Mouse (Mus musculus) adrenal gland, postnatal 14 days (tissue): ENCODE data around the gene Gm49366. TPM values are rescaled to one million over a fixed set of nuclear protein-coding genes. Genes with fewer than 3 reads are reported as not detected.
"Not testable (repeated sequence)": the region's sequence is repeated elsewhere in the genome, so short reads cannot be mapped to it uniquely, and the experiment has no call there.

ENCODE experiments used
- DNase-seq: peaks from one replicate; pipeline ENCODE4 v3.0.0; 2021; ENCODE audit warnings: mixed read lengths
- long read RNA-seq, 2 experiments: library from polyadenylated mRNA; stranded (forward); transcript quantifications; one replicate each; pipeline ENCODE4 v2.0.0; 2021
- total RNA-seq: library from RNA; stranded (reverse); gene quantifications from 2 replicates; pipeline ENCODE4 v1.2.3, GENCODE M21; 2021

The Gm49366 gene
- total RNA-seq, result not detected in 2 replicates
- long read RNA-seq, experiment 1, partial matches to known transcripts, result 0 of 1 reads
- long read RNA-seq, experiment 1, other reads (novel, unspliced or antisense), result 1 of 1 reads
- long read RNA-seq, experiment 2, partial matches to known transcripts, result 0 of 1 reads
- long read RNA-seq, experiment 2, other reads (novel, unspliced or antisense), result 1 of 1 reads

- DNase-seq, result peak; percentile 64
Observed at GRCm38 (mm10) chr12:84038691-84039111, at the start of gene Gm49366. Gene Gm49366, plus strand, starts transcription at chr12:84038935.

- DNase-seq, result no peak
Observed at GRCm38 (mm10) chr12:83989378-83989777, 49.4 kb upstream of the Gm49366 start.

GRCm38 (mm10) chr12:83997221-83997620 is 41.5 kb upstream of the Gm49366 start:
- no peak for DNase-seq

GRCm38 (mm10) chr12:83998341-83999107 is 40.2 kb upstream of the Gm49366 start:
- no peak for DNase-seq

GRCm38 (mm10) chr12:83999237-83999636 is 39.5 kb upstream of the Gm49366 start:
- peak; percentile 81 for DNase-seq

- no peak for DNase-seq
Observed at GRCm38 (mm10) chr12:84000418-84000817, 38.3 kb upstream of the Gm49366 start.

- no peak for DNase-seq
Observed at GRCm38 (mm10) chr12:84003866-84004265, 34.9 kb upstream of the Gm49366 start.

- DNase-seq, result no peak
Observed at GRCm38 (mm10) chr12:84008251-84008650, 30.5 kb upstream of the Gm49366 start.

GRCm38 (mm10) chr12:84008729-84009128 is 30.0 kb upstream of the Gm49366 start:
- no peak for DNase-seq

- peak; percentile 78 for DNase-seq
Observed at GRCm38 (mm10) chr12:84009171-84009965, 29.4 kb upstream of the Gm49366 start, which contains the start of gene Acot1. Gene Acot1, plus strand, starts transcription at chr12:84009490.

GRCm38 (mm10) chr12:84010201-84010600 is 28.5 kb upstream of the Gm49366 start:
- no peak for DNase-seq

- peak; percentile 91 for DNase-seq
Observed at GRCm38 (mm10) chr12:84011251-84012040, 27.3 kb upstream of the Gm49366 start.

GRCm38 (mm10) chr12:84013130-84013529 is 25.6 kb upstream of the Gm49366 start:
- no peak for DNase-seq

- no peak for DNase-seq
Observed at GRCm38 (mm10) chr12:84013701-84014100, 25.0 kb upstream of the Gm49366 start.

GRCm38 (mm10) chr12:84020528-84020927 is 18.2 kb upstream of the Gm49366 start:
- peak; percentile 84 for DNase-seq

- DNase-seq, result not testable (repeated sequence)
Observed at GRCm38 (mm10) chr12:84022266-84022665, 16.5 kb upstream of the Gm49366 start.

GRCm38 (mm10) chr12:84023052-84023745 is 15.5 kb upstream of the Gm49366 start:
- DNase-seq, result no peak

GRCm38 (mm10) chr12:84025888-84026287 is 12.8 kb upstream of the Gm49366 start:
- no peak for DNase-seq

GRCm38 (mm10) chr12:84028328-84028727 is 10.4 kb upstream of the Gm49366 start:
- DNase-seq, result not testable (repeated sequence)

GRCm38 (mm10) chr12:84029043-84029442 is 9.7 kb upstream of the Gm49366 start:
- DNase-seq, result not testable (repeated sequence)

- DNase-seq, result peak; percentile 87
Observed at GRCm38 (mm10) chr12:84030659-84031332, 7.9 kb upstream of the Gm49366 start.
